Mouse (Mus musculus) heart, adult 18-20 months (tissue): ENCODE measurements around the gene Ankrd11. TPM values are rescaled to one million over a fixed set of nuclear protein-coding genes. Genes with fewer than 3 reads are reported as not detected.

Experiments
- DNase-seq, 2 experiments: peaks; one replicate each; pipeline ENCODE4 v3.0.0; 2021 to 2022; ENCODE audit warnings: mixed read lengths in 1 of 2
- total RNA-seq, 2 experiments: library from RNA; stranded (reverse); gene quantifications; 2 replicates each; pipeline ENCODE4 v1.2.3; 2021

Gene Ankrd11
- total RNA-seq, 2 experiments from 2014 or later: 67.7 to 72.7 TPM

DNA sequence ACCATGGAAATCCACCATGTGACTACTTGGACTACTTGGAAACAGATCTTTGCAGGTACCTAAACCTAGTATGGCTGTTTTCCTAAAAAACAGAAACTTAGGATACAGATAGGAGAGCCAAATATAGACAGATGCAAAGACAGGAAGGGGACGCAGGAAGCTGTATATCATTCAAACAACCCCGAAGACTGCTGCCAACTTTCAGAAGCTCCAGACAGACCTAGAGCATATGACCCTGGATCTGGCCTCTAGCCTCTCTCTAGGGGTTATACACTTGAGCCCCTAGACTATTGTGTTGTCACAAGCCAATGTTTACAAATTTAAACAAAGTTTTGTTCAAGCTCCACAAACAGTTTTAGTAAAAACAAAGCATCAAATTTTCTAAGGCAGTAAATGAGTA lies 80.6 kb downstream of the Ankrd11 start:
- no peak for DNase-seq

GRCm38 (mm10) chr8:122960932-122961331 lies 81.1 kb downstream of the Ankrd11 start:
- DNase-seq: no peak

GRCm38 (mm10) chr8:122960323-122960722 lies 81.8 kb downstream of the Ankrd11 start:
- DNase-seq: no peak

GRCm38 (mm10) chr8:122955997-122956396 lies 86.1 kb downstream of the Ankrd11 start:
- DNase-seq: no peak

DNA sequence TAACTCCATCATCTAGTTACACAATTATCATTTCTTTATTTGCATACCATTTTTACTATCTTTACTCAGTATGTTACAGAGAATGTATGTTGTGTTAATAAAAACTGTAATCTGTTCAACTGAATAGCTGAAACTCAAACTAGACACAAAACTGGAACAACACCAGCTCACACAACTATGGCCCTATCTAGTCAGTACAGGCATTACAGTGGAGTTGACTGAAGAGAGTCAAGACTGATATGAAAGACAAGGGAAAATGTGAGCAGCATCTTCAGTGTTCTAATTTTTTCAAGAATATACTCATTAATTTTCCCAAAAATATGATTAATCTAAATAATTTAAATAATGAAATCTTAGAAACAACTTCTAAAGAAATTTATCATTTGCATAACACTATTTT lies 86.9 kb downstream of the Ankrd11 start:
- DNase-seq: no peak

DNA sequence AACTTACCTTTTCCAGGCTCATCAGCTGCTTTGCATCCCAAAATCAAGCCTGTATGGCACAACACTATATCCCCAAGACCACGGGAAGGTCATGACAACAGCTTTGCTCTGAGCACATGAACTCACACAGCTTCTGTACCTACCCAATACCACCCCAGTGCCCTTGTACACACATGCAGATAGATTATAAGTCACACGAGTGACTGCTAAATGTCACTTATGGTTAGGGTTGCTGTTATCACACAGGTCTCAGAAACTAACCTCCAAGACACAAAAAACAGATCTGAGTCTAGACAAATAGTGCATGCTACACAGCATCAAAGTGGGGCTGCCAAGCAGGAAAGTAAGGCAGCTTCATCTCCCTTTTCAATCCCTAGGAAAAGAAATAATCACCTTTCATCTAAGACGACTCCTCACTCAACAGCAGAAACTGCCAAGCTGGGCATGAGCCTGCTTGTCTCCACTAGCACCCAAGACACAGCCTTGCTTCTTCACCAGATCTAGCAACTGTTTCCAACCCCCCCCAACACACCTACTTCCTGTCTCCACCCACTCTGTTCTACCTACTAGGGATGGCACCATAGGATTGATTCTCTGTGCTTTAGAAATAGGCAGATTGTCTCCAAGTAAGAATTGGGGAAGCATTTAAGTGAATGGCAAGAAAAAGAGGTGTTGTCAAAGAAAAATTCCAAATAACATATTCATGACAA lies 87.8 kb downstream of the Ankrd11 start:
- DNase-seq: no peak

DNA sequence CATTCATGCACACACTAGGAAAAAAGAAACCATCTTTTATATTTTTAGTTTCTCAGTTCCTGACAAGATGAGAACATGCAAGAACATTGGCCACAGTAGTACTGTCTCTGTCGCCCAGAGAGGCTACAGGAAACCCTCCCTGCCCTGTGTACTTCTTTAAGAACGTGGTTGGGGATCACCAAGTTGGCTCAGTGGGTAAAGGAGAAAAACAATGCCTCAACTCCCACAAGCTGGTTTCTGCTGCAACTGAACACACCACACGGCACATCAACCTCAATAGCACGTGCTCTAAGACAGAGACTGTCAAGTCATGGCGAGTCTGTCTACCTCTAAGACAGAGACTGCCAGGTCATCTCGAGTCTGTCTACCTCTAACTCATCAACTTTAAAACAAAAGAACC lies 89.0 kb downstream of the Ankrd11 start:
- DNase-seq: no peak

- no peak for DNase-seq
These were observed 90.6 kb downstream of the Ankrd11 start for GRCm38 (mm10) chr8:122951456-122951855.

DNA sequence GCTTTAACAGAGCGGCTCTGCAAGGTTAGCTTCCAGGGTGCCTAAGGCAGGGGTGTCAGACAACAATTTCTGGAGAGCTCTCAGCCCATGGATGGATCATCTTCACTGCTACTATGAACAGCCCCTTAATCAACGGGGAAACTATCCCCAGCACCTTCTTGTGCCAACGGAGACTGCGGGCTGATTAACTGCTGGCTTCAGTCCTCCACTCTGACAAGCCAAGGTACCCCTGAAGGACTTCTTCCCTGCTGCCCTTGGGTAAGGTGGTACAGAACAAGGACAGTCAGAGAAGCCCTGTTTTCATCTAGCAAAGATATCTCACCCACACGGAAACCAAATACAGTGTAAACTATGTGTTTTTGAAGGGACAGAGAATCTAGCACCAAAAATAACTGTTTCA lies 92.4 kb downstream of the Ankrd11 start:
- DNase-seq: no peak

DNA sequence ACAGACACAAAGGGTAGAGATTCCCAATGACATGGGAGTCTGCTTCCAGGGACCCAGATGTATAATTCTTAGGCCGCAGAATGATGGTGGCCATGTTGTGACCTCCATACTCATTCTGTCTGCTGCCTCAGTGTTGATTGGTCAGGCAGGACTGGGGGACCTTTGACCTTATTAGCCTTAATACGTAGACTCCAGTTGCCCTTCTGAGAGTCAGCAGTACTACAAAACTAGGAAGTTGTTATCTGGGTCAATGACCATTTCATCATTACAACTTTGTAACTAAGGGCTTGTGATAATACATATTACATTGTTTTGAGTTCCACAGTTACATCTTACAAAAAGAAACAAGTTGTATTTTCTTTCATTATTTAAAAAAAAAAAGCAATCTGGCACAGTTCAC lies 96.3 kb downstream of the Ankrd11 start:
- no peak for DNase-seq

DNA sequence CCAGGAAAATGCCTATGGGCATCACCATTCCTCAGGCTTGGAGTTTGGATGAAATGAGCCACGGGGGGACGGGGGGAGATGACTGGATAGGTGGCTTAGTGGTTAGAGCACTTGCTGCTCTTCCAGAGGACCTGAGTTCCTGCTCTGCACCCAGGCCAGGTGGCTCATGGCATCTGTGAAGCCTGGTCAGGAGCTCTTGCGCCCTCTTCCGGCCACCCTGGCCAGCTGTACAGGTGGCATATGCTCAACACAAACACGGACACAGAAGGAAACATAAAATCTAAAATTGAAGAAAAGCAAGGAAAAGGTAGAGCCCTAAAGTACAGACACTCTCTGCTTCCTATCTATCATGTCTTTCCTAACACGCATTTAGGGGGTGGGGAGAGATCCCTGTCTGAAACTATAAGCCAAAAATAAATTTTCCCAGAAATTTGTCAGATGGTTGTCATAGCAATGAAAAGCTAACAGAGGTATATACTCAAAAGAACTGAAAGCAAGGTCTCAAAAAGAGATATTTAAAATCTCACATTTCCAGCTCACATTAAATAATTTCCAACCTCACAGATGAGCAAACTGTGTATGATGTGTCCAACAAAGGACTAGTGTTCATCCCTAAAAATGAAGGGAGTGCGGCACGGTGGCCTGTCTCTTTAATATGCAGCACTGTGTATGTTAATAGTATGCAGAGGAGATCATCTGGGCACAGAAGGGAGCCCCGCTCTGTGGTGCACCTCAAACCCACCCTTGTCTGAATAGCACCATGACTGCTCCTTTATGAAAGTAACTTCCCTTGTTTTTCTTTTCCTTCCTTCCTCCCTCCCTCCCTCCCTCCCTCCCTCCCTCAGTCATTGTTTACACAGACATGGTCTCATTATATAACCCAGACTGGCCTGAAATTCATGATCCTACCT lies 99.0 kb downstream of the Ankrd11 start:
- DNase-seq: no peak

DNA sequence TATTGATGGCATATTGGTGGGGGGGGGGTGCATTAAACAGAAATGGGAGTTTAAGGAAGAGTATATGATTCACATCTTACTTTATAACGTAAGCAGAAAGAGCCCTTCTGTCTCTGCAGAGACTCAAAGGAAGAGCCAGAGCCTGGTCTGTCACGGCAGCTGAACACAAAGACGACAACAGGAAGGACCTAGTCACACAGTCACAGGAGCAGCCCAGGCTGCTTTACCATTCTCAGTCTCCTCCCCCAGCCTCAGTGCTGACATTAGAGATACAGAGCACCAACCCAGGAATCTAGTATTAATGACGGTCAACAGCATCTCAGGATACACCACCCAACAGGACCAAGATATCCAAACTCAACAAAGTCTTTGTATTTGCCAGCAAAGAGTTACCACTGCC lies 103.5 kb downstream of the Ankrd11 start:
- peak in 1 of 2 experiments; percentile 57 for DNase-seq

DNA sequence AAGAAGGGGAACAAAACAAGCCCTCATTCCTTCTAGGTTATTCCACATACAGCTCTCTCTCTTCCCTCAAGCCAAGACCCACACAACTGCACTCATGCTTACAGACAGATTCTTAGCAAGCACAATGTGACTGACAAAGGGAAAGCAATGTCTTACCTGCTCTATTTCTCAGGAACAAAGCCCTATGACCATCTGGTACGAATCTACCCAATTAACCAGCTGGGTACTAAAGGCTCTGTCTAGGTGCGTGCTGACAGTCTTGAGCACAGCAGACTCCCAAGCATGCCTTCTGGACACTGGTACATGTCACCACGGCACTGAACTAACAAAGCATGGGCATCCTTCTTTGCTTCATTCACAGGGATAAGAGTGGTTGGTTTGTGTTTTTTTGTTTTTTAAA lies 103.9 kb downstream of the Ankrd11 start:
- DNase-seq: no peak

- no peak for DNase-seq
These were observed 104.5 kb downstream of the Ankrd11 start for GRCm38 (mm10) chr8:122937545-122938053.

- no peak for DNase-seq
These were observed 106.2 kb downstream of the Ankrd11 start for GRCm38 (mm10) chr8:122935912-122936311.

- DNase-seq: no peak
These were observed 107.0 kb downstream of the Ankrd11 start for GRCm38 (mm10) chr8:122935118-122935517.

- DNase-seq: no peak
These were observed 108.1 kb downstream of the Ankrd11 start for GRCm38 (mm10) chr8:122933973-122934372.

DNA sequence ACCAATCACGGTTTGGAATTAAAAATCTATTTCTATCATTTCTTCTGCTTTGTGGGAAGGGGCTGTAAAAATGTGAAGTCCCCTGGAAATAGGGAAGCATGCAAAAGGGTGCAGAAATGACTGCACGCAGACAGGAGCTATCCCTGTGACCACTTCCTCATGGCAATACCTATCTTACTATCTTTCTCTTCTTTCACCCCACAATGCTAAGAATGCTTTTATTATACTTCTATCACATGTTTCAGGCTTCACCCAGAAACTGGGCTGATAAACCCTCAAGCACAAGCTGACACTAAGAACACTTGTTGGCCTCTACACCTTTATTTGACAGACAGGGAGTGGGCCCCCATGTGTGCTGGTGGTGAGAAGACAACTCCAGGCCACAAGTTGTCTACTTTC lies 109.5 kb downstream of the Ankrd11 start:
- no peak for DNase-seq

DNA sequence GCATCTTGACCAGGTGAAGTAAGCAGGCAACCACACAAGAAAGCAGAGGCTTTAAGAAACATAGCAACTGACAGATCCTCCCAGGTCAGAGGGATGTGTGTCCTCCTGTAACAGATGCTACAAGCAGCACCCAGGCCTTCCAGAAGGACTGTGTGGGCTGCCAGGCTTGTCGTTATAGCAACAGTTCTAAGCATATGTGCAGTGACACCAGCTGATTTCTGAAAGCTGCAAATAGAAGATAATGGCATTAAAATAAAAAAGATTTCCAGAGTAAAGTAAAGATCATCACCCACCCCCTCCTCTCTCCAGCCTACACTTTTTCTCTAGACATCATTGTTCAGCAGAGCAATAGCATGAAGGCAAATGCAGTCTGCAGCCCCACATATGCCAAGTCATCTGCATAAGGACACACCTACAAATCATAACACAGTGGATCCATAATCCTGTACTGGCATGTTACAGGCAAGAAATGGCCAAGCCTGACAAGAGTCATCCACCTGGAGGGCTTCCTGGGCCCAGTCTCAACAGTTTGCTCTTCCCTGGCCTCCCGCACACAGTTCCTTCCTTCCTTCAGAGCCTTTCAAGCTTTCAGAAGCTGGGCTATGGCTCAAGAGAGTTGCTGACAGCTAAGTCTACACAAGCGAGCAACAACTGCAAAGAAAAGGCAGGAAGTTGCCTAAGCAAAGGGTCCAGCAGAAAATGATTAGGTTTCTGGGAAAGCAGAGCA lies 110.1 kb downstream of the Ankrd11 start:
- DNase-seq: no peak

DNA sequence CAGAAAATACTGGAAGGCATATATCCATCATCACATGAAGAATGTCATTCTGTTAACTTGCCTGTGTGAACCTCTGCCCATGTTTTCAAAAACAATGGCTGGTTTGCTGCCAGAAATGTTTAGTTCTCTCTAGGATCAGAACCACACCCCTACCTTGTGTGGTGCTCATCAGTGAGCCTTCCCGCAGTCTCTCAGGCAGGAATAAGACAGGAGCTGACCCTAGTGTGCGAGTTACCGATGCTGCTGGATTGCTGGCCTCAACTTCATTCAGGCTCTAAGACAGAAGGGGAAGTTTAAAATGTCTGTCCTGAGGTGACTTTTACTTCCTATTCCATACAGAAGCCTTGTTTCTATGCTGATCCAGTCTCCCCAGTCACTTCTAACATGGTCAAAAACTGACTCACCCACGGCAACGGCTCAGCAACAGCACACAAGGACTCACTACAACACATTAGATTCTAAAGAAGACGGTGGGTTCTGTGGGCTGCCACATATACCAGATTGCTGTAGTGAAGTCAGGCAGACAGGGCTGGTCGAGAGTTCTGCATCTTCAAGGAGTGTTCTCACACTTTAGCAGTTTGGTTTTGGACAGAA lies 113.3 kb downstream of the Ankrd11 start:
- DNase-seq: peak in 1 of 2 experiments; percentile 46

GRCm38 (mm10) chr8:122927841-122928240 lies 114.2 kb downstream of the Ankrd11 start:
- DNase-seq: no peak

GRCm38 (mm10) chr8:122926782-122927181 lies 115.3 kb downstream of the Ankrd11 start:
- no peak for DNase-seq
